ENCODE assay signal across 11 mouse cellular contexts in the genomic region with DNA sequence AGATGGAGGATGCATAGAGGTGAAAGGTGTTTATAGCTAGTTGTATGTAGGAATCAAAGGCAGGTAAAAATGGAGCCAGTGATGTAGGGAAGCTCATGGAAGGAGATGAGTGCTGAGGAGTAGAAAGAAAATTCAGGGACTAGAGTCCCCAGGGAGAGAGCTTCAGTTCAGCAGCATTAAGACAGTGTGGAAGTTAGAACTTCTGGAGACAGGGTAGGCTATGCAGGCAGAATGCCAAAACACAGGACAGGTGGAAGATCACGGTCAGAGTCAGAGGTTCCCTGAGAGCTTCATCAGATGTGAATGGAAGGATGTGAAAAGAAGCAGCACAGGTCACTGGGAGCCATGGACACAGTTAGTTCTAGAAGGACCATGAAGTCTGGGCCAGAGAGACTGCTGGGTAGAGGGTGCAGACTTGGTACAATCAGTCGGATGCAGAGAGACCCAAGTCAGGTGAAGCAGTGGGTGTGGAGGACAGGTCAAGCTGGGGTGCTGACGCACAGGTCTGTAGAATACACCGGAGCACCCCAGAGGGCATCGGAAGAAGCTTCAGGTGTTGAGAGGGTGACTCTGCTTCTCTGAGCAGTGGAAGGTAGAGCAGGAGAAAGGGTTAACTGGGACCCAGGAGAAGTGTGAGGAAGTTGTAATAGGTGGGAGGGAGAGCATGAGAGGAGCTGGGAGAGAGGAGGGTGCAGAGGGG.
DNase-seq lines count a peak whose midpoint lies in the region; ATAC-seq lines count a peak whose summit lies in the region.
"Had no signal": no experiment of that assay in that cellular context is flagged by ENCODE, and none has a peak within 500 bp of the region (broad histone marks: within the 10 kb centered on the region; RNA-seq: fewer than 3 reads in every experiment).

No protein-coding gene starts in this region.

- ATAC-seq in forebrain, embryonic 12.5 days (ENCODE audit: low FRiP score): peak; percentile 30; the same call in 1 of the 2 replicates
- ATAC-seq in embryonic facial prominence, embryonic 13.5 days (ENCODE audit: insufficient number of reproducible peaks, insufficient read depth, low FRiP score, low TSS enrichment, low read depth): peak; percentile 18; the same call in 1 of the 2 replicates
- peak; percentile 43 for ATAC-seq in midbrain, embryonic 15.5 days (replicated peaks)

- no peaks in the 10 kb centered on the region for H3K4me1 ChIP-seq in forebrain, embryonic 12.5 days
- 0 out of 2 replicates have a peak, but pooled peaks cover 3% of the 10 kb centered on the region for H3K4me1 ChIP-seq in forebrain, embryonic 10.5 days
- no peaks in the 10 kb centered on the region for H3K4me1 ChIP-seq in embryonic facial prominence, embryonic 13.5 days
- no peaks in the 10 kb centered on the region for H3K4me1 ChIP-seq in midbrain, embryonic 15.5 days
- H3K4me1 ChIP-seq: heart, embryonic 13.5 days; liver, embryonic 15.5 days had no signal

- no peak for DNase-seq in forebrain, embryonic 10.5 days (ENCODE audit: extremely low spot score, low spot score)
- DNase-seq in kidney, postnatal 10 days: peak; percentile 14
- no peak for DNase-seq in kidney, postnatal 14 days
- no peak for DNase-seq in ovary, adult 18-20 months (ENCODE audit: low spot score)
- no peak for DNase-seq in ovary, postnatal 14 days (ENCODE audit: low spot score)

- no peak overlapping the region for H3K4me2 ChIP-seq in forebrain, embryonic 12.5 days
- H3K4me2 ChIP-seq in embryonic facial prominence, embryonic 13.5 days: no peak overlapping the region
- no peak overlapping the region for H3K4me2 ChIP-seq in midbrain, embryonic 15.5 days
- H3K4me2 ChIP-seq: heart, embryonic 13.5 days; liver, embryonic 15.5 days; neural tube, embryonic 12.5 days had no signal

- H3K9ac ChIP-seq in forebrain, embryonic 12.5 days: no peak overlapping the region
- H3K9ac ChIP-seq in embryonic facial prominence, embryonic 13.5 days: no peak overlapping the region
- no peak overlapping the region for H3K9ac ChIP-seq in midbrain, embryonic 15.5 days
- H3K9ac ChIP-seq: heart, embryonic 13.5 days; liver, embryonic 15.5 days; neural tube, embryonic 12.5 days had no signal

- H3K27ac ChIP-seq in forebrain, embryonic 12.5 days: peak overlapping the region; percentile 1; the same call in 1 of the 2 replicates
- H3K27ac ChIP-seq in forebrain, embryonic 10.5 days: no peak overlapping the region
- no peak overlapping the region for H3K27ac ChIP-seq in embryonic facial prominence, embryonic 13.5 days
- H3K27ac ChIP-seq in midbrain, embryonic 15.5 days: 0 out of 2 replicates have a peak overlapping the region, but pooled peaks have one; percentile 0
- H3K27ac ChIP-seq: heart, embryonic 13.5 days; liver, embryonic 15.5 days; neural tube, embryonic 12.5 days had no signal

- H3K27me3 ChIP-seq in forebrain, embryonic 12.5 days: no peaks in the 10 kb centered on the region
- no peaks in the 10 kb centered on the region for H3K27me3 ChIP-seq in forebrain, embryonic 10.5 days (ENCODE audit: poor library complexity, severe bottlenecking)
- no peaks in the 10 kb centered on the region for H3K27me3 ChIP-seq in embryonic facial prominence, embryonic 13.5 days
- H3K27me3 ChIP-seq in midbrain, embryonic 15.5 days (replicated peaks): no peaks in the 10 kb centered on the region
- H3K27me3 ChIP-seq: heart, embryonic 13.5 days; liver, embryonic 15.5 days; neural tube, embryonic 12.5 days had no signal

- H3K36me3 ChIP-seq in forebrain, embryonic 12.5 days (replicated peaks): peaks cover 39% of the 10 kb centered on the region
- H3K36me3 ChIP-seq in forebrain, embryonic 10.5 days (replicated peaks): peaks cover 46% of the 10 kb centered on the region
- peaks cover 25% of the 10 kb centered on the region for H3K36me3 ChIP-seq in embryonic facial prominence, embryonic 13.5 days
- peaks cover 22% of the 10 kb centered on the region for H3K36me3 ChIP-seq in midbrain, embryonic 15.5 days (replicated peaks)

- H3K4me3 ChIP-seq in forebrain, embryonic 12.5 days (replicated peaks): no peak overlapping the region
- no peak overlapping the region for H3K4me3 ChIP-seq in forebrain, embryonic 10.5 days
- no peak overlapping the region for H3K4me3 ChIP-seq in embryonic facial prominence, embryonic 13.5 days
- no peak overlapping the region for H3K4me3 ChIP-seq in midbrain, embryonic 15.5 days
- H3K4me3 ChIP-seq: heart, embryonic 13.5 days; liver, embryonic 15.5 days; neural tube, embryonic 12.5 days had no signal

- WGBS in forebrain, embryonic 12.5 days: 93% methylated on average over 5 of the region's 5 CpGs
- WGBS in forebrain, embryonic 10.5 days: 91% methylated on average over 5 of the region's 5 CpGs
- WGBS in embryonic facial prominence, embryonic 13.5 days: 89% methylated on average over 5 of the region's 5 CpGs
- WGBS in midbrain, embryonic 15.5 days: 92% methylated on average over 5 of the region's 5 CpGs

- no peaks in the 10 kb centered on the region for H3K9me3 ChIP-seq in forebrain, embryonic 12.5 days
- no peaks in the 10 kb centered on the region for H3K9me3 ChIP-seq in forebrain, embryonic 10.5 days
- H3K9me3 ChIP-seq in embryonic facial prominence, embryonic 13.5 days: no peaks in the 10 kb centered on the region
- no peaks in the 10 kb centered on the region for H3K9me3 ChIP-seq in midbrain, embryonic 15.5 days
- H3K9me3 ChIP-seq: heart, embryonic 13.5 days; liver, embryonic 15.5 days; neural tube, embryonic 12.5 days had no signal

Comparison
In these comparisons a context has a peak if more than half of its experiments do, and no peak if none do; other contexts are left out.
1. H3K27ac ChIP-seq: peak in forebrain, embryonic 12.5 days (single experiment) and midbrain, embryonic 15.5 days (single experiment); none in forebrain, embryonic 10.5 days (single experiment) and embryonic facial prominence, embryonic 13.5 days (single experiment).
2. Peak in every context shown above with its lines, with median percentiles within 50 percentile points of each other: ATAC-seq.